Mouse (Mus musculus): ENCODE data around the gene Rsu1. TPM values are rescaled to one million over a fixed set of nuclear protein-coding genes. Genes with fewer than 3 reads are reported as not detected.

Gene Rsu1
- polyA plus RNA-seq, 1 experiment from 2014 or later = 50.0 TPM

Other genes with a start within 250 kb of the Rsu1 start
- gene Cubn, start 220.4 kb upstream of the Rsu1 start, polyA plus RNA-seq (2015; fragmentation: Nextera tagmentation; extraction: Ambion mirVana) = 0.09 and 0.11 TPM in 2 replicates